Mouse (Mus musculus) left cerebral cortex, postnatal 4 days (tissue): ENCODE measurements around the gene Gm1113. TPM values are rescaled to one million over a fixed set of nuclear protein-coding genes. Genes with fewer than 3 reads are reported as not detected.

ENCODE experiments used
- DNase-seq: peaks from one replicate; pipeline ENCODE4 v3.0.0-alpha.2; 2022
- intact Hi-C: fragments of 180-260 bp; cut with DNase I; formaldehyde crosslinking; loops from one replicate; pipeline ENCODE4 v1.15.1; 2025
- total RNA-seq, 2 experiments: library from RNA; stranded (reverse); gene quantifications; 2 replicates each; pipeline ENCODE4 v1.2.3; 2021

Gm1113 gene
- total RNA-seq: not detected

- intact Hi-C loops: no loop called here
- DNase-seq: no peak
These were observed at the start of gene Gm1113 for GRCm38 (mm10) chr9:35518169-35518568. Gene Gm1113, minus strand, starts transcription at chr9:35518269.

- no peak for DNase-seq
- intact Hi-C loops: no loop called here
These were observed 46.6 kb upstream of the Gm1113 start for GRCm38 (mm10) chr9:35564536-35565240.

- intact Hi-C loops: no loop called here
- DNase-seq: no peak
These were observed 43.5 kb upstream of the Gm1113 start for GRCm38 (mm10) chr9:35561583-35561982.

GRCm38 (mm10) chr9:35561076-35561475 lies 43.0 kb upstream of the Gm1113 start:
- DNase-seq: no peak
- intact Hi-C loops: no loop called here

GRCm38 (mm10) chr9:35559009-35559890 lies 41.2 kb upstream of the Gm1113 start:
- intact Hi-C loops: no loop called here
- DNase-seq: peak; percentile 90

GRCm38 (mm10) chr9:35558257-35559008 lies 40.4 kb upstream of the Gm1113 start, which contains the start of the genes Ddx25 and Pus3:
Gene Ddx25, minus strand, starts transcription at chr9:35558528.
Gene Pus3, plus strand, starts transcription at chr9:35558595.
- intact Hi-C loops: no loop called here

GRCm38 (mm10) chr9:35556494-35557102 lies 38.5 kb upstream of the Gm1113 start:
- intact Hi-C loops: no loop called here

More at GRCm38 (mm10) chr9:35558257-35559008, 40.4 kb upstream of the Gm1113 start, which contains the start of the genes Ddx25 and Pus3:
- peak; percentile 84 for DNase-seq

GRCm38 (mm10) chr9:35548455-35548854 lies 30.4 kb upstream of the Gm1113 start:
- intact Hi-C loops: loop anchor here (10.0 kb wide), 1 partner anchor 334 kb away; the partner anchor contains the start of gene Foxred1

More at GRCm38 (mm10) chr9:35556494-35557102, 38.5 kb upstream of the Gm1113 start:
- DNase-seq: no peak

GRCm38 (mm10) chr9:35546745-35547144 lies 28.7 kb upstream of the Gm1113 start:
- no peak for DNase-seq
- intact Hi-C loops: loop anchor here (10.0 kb wide), 1 partner anchor 332 kb away; the partner anchor contains the start of gene Foxred1

More at GRCm38 (mm10) chr9:35548455-35548854, 30.4 kb upstream of the Gm1113 start:
- DNase-seq: no peak

GRCm38 (mm10) chr9:35545704-35546103 lies 27.6 kb upstream of the Gm1113 start:
- intact Hi-C loops: loop anchor here (10.0 kb wide), 1 partner anchor 331 kb away; the partner anchor contains the start of gene Foxred1
- no peak for DNase-seq

GRCm38 (mm10) chr9:35544666-35545065 lies 26.6 kb upstream of the Gm1113 start:
- intact Hi-C loops: loop anchor here (10.0 kb wide), 1 partner anchor 330 kb away; the partner anchor contains the start of gene Foxred1
- no peak for DNase-seq

- intact Hi-C loops: loop anchor here (10.0 kb wide), 1 partner anchor 328 kb away; the partner anchor contains the start of gene Foxred1
- DNase-seq: no peak
These were observed 25.2 kb upstream of the Gm1113 start for GRCm38 (mm10) chr9:35543099-35543860.

GRCm38 (mm10) chr9:35541941-35542340 lies 23.9 kb upstream of the Gm1113 start:
- no peak for DNase-seq
- intact Hi-C loops: loop anchor here (10.0 kb wide), 1 partner anchor 327 kb away; the partner anchor contains the start of gene Foxred1

- DNase-seq: peak; percentile 85
- intact Hi-C loops: loop anchor here (10.0 kb wide), 1 partner anchor 327 kb away; the partner anchor contains the start of gene Foxred1
These were observed 23.4 kb upstream of the Gm1113 start for GRCm38 (mm10) chr9:35541488-35541887.

GRCm38 (mm10) chr9:35541024-35541423 lies 23.0 kb upstream of the Gm1113 start:
- DNase-seq: no peak
- intact Hi-C loops: loop anchor here (10.0 kb wide), 1 partner anchor 326 kb away; the partner anchor contains the start of gene Foxred1

- intact Hi-C loops: no loop called here
These were observed 21.1 kb upstream of the Gm1113 start for GRCm38 (mm10) chr9:35539001-35539750.

GRCm38 (mm10) chr9:35535876-35536275 lies 17.8 kb upstream of the Gm1113 start:
- intact Hi-C loops: loop anchor here (2.0 kb wide), 1 partner anchor 253 kb away; no protein-coding TSS in a partner anchor
- DNase-seq: no peak

More at GRCm38 (mm10) chr9:35539001-35539750, 21.1 kb upstream of the Gm1113 start:
- no peak for DNase-seq

- intact Hi-C loops: loop anchor here (2.0 kb wide), 1 partner anchor 252 kb away; no protein-coding TSS in a partner anchor
- DNase-seq: peak; percentile 45
These were observed 17.0 kb upstream of the Gm1113 start for GRCm38 (mm10) chr9:35535110-35535509.
